Mouse (Mus musculus) thymus, adult 18-20 months (tissue): ENCODE measurements around the gene Slc16a7.

Experiments
- DNase-seq, 2 experiments: peaks; one replicate each; pipeline ENCODE4 v3.0.0; 2022; ENCODE audit warnings: mixed read lengths in 2 of 2

Slc16a7 gene

GRCm38 (mm10) chr10:125321446-125322428 lies 67.5 kb downstream of the Slc16a7 start:
- no peak for DNase-seq

- no peak for DNase-seq
Observed at GRCm38 (mm10) chr10:125317317-125317716, 71.9 kb downstream of the Slc16a7 start.

GRCm38 (mm10) chr10:125310855-125311254 lies 78.4 kb downstream of the Slc16a7 start:
- DNase-seq: no peak

DNA sequence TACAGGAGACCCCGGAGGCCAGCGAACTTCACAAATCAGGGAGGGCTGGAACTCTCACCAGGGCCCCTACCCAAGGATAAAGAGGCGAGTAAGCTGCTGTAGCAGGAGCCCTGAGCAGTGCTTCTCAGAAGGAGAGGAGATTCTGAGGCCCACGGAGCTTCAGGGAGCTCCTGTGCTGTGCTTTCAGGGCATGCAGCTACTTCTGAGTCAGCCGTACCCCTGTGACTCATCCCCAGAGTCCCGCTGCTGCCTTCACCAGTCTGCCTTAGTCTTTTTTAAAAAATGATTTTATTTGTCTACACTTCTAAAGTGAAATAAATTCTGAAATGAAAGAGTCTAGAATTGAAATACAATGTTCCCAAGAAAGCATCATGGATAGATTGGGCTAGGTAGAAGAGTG lies 91.2 kb downstream of the Slc16a7 start:
- DNase-seq: no peak

GRCm38 (mm10) chr10:125290320-125290719 lies 98.9 kb downstream of the Slc16a7 start:
- no peak for DNase-seq

DNA sequence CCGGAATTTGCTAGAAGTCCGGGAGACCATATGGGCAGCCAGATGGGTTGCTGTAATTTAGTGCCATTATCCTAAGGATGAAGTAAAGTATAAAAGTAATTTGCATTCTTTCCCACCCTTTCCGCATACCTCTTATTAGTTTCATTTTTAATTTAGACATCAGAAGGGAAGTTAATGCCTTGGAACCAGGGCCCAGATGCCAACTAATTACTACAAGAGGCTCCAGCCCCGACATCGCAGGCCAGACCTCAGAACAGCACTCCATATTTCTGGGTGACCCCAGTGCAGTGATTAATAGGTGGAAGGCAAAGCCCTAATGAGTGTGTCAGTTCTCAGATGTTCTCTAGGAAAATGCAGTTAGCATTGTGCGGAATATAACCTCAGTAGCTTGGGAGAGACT lies 100.7 kb downstream of the Slc16a7 start:
- DNase-seq: no peak

DNA sequence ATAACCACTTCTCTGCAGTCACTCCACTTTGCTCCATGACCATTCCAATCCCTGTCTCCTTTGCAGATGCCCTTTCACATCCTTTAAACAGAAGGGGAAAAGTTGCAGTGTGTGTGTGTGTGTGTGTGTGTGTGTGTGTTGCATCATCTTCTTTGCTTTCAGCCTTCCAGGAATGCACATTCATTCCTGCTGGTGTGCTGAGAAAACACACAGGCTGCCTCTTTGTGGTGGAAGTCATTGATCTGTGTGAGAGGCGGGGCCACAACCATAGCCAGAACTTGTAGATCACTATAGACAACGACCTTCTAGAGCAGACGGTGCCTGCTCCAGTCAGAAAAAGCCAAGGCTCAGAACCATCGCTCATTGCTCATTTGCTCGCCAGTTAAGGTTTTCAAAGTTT lies 103.9 kb downstream of the Slc16a7 start:
- no peak for DNase-seq

DNA sequence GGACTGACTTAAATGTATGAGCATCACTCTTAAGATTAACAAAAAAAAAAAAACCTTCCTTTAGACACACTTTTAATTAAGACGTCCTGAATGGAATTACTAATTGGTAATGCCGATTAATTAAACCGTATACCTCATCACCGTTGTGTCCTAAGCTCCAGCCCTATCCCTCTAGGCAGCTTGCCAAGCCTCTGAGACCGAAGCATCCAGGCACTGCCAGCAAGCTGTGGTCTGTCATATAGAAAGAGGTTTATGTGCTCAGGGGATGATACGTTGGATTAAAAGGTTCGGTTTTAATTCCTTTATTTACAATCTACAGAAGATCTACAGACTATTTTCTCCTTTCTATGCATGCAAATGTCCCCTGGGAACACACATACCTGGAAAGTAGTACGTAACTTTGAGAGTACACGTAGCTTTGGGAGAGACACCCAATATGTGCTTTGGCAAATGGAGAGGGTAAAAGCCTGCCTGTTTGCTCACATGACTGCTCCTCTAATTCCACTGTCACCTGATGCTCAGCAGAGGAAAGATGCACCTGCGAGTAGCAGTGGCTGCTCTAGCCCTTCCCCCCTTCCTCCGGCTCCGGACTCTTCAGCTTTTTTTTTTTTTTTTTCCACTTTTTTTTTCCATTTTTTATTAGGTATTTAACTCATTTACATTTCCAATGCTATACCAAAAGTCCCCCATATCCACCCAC lies 114.0 kb downstream of the Slc16a7 start:
- DNase-seq: no peak

- no peak for DNase-seq
Observed at GRCm38 (mm10) chr10:125274519-125275148, 114.6 kb downstream of the Slc16a7 start.

GRCm38 (mm10) chr10:125273759-125274158 lies 115.5 kb downstream of the Slc16a7 start:
- no peak for DNase-seq

DNA sequence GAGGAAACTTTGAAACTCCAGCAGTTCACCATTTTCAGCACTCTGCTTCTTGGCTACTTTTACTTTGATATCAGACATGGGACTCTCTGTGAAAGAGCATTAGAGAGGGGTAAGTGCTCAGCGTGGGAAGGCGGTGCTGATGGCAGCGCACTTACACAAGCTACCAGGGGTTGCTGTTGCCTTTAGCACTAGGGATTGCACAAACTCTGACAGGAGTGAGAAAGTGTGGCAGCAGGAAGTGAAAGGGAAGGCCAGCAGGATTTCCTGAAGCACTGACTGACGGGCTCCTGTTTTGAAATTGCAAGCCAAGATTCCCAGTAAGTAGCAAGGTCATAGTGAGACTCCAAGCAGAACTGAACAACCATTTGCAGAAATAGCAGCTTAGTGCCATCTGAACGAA lies 117.8 kb downstream of the Slc16a7 start:
- DNase-seq: no peak

DNA sequence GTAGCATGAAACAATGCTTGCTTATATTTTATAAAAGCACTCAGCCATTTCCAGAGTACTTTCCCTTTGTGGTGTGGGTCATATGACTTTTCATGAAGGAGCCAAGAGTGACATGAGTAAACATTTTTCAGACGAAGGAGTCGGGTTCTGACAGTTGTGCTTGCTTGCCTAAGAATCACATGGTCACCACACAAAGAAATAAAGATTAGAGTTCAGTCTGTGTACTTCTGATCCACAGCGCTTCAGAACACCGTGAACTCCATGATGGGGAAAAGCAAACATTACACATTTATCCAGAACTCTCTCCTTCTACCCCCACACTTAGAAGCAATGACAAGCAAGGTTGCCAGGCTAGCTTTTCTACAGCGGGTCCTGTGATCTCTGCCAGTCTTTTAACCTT lies 119.0 kb downstream of the Slc16a7 start:
- DNase-seq: no peak

DNA sequence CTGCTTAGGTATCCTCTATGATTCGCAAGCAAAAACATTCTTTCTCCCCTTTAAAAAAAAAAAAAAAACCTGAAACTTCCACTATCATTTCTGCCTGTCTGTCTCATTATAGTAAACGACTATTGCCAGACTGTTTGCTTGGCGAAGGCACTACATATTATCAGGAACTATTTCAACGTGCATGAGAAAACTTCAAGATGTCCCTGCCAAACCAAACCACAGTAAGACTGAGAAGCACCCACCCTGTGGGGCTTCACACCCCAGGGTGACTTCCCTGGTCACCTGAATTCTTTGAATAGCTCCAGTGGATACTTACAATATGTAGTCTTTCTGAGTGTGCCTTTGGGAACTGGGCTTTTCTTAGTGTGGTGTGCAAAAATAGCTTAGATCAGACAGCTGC lies 122.9 kb downstream of the Slc16a7 start:
- no peak for DNase-seq

DNA sequence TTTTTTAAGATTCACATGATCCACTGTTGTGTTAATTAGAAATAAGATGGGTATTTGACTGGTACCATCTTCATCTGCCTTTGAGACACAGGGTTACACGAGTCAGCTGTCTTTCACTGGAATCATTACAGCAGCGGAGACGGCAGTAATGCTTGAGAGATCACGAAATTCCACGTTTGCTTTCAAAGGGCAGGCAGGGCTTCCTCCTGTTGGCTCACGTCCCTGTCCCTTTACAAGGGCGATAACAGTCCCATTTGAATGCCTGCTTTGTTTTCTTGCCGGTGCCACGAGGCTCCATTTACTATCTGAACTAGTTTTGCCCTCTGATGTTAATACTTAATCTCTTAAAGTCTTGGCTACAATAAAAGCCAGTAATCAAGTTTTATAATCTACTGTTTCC lies 123.4 kb downstream of the Slc16a7 start:
- no peak for DNase-seq

GRCm38 (mm10) chr10:125265467-125265866 lies 123.8 kb downstream of the Slc16a7 start:
- DNase-seq: no peak

DNA sequence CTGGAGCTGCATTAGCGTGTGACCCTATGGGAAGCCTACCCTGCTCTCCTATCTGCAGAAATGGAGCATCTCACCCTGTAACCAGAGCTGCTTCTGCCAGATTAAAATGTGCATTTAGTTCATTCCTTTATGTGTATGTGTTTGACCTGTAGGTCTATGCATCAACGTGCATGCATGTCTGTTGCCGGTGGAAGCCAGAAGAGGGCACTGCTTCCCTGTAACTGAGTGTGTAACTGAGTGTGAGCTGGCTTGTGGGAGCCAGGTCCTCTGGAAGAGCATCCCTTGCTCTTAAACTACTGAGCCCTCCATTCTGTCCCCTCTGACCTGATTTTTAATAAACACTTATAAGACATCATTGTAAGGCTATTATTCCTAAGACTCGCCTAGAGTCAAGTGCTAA lies 124.3 kb downstream of the Slc16a7 start:
- DNase-seq: peak in 1 of 2 experiments; percentile 15

DNA sequence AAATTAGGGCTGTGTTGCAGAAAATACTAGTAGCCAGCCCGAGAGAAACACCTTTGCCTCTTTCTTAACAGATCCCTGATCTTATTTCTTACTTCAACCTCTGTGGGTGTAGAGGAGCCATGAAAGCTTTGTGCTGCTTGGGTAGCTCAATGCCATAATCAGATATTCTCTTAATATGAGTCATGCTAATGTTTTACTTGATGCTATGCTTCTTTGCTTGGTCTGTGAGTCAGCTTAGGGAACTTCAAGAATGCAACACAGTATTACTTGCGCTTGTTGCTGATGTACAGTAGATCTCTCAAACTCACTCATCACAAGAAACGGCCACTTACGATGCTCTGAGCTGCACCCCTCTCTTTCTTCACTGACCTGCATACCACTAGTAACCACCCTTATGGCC lies 133.4 kb downstream of the Slc16a7 start:
- no peak for DNase-seq

DNA sequence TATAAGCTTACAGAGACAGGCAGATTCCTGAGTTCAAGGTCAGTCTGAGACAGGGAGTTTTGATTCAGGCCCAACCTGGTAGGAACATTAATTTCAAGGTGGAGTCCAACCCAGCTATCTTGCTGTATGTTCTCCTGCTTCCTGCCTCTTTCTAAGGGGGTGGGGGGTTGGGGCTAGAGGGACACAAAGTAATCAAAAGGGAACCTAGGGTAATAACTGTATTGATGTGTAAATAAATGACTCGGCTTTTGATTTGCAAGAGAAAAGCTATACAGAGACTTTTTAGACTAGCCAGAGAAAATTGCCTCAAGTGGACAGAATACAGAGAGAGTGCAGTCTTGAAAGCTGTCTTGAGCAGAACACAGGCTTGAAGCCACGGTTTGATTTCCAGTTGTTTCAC lies 174.7 kb downstream of the Slc16a7 start:
- DNase-seq: no peak

- DNase-seq: no peak
Observed at GRCm38 (mm10) chr10:125213805-125214204, 175.5 kb downstream of the Slc16a7 start.

DNA sequence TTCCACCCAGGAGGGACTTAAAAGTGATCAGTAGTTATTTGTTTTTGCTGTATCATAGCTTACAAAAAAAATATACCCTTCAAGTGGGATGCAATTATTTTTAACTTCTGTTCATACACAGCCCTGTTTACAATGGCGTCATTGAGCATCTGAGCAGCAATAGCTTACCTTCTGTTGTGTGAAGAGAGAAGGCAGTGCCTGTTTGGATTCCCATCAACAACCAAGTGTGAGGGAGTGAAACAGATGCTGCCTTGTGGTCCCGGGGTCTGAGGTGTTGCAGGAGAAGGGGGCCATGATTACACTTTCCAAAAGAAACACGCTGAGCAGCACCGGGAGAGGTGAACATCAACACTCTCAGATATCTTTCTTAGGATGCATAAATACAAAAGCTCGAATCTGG lies 201.7 kb downstream of the Slc16a7 start:
- DNase-seq: no peak

DNA sequence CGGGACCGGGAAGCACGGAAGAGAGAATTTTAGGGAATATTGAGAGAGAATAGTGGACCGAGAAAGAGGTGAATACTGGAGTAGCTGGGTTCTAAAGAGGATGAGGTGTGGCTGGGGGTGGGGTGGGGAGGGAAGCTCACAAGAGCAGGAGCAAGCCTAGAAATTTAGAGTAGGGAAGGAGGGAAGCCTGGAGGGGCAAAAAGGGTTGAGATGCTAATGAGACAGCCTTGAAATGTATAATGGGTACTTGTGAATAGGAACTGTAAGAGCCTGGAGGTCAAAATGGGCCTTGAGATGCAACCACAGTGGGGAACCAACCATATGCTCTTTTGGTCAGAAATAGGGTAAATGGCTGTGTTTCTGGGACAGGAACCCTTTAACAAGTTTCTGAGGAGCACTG lies 203.9 kb downstream of the Slc16a7 start:
- no peak for DNase-seq

- no peak for DNase-seq
Observed at GRCm38 (mm10) chr10:125184146-125184545, 205.1 kb downstream of the Slc16a7 start.

- DNase-seq: no peak
Observed at GRCm38 (mm10) chr10:125182545-125182944, 206.7 kb downstream of the Slc16a7 start.

DNA sequence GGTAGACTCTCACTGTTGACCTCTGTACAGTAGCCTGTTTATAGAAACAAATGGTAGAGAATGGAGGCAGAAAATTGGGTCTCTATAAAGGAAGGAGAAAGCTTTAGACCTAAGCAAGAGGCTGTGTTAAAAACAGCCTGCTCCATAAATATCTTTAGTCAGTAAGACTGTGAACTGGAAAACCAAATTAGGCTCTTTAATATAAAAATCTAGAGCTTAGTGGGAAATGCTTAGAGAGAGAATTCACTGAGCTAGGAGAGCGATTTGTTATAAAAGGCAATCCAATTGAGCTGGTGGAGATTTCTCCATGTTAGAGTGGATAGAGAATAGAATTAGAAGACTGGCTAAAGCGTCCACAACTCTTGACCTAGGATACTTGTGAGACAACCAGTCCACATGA lies 211.5 kb downstream of the Slc16a7 start:
- DNase-seq: no peak
